In genomic region chr9:8700669-8701068, GRCm38 (mm10) we compare ENCODE assay signal across 8 mouse cellular contexts.
DNase-seq lines count a peak whose midpoint lies in the region; ATAC-seq lines count a peak whose summit lies in the region.

No protein-coding gene starts in this region.

- H3K27me3 ChIP-seq in embryonic facial prominence, embryonic 10.5 days (replicated peaks; ENCODE audit: low read depth, poor library complexity, severe bottlenecking) = no peaks in the 10 kb centered on the region
- H3K27me3 ChIP-seq in liver, embryonic 11.5 days (replicated peaks; ENCODE audit: control insufficient read depth, insufficient read depth, low read length) = no peaks in the 10 kb centered on the region
- no peaks in the 10 kb centered on the region for H3K27me3 ChIP-seq in neural tube, embryonic 15.5 days (replicated peaks)

- peak; percentile 62 for DNase-seq in 416B (ENCODE audit: low read depth)
- DNase-seq in adrenal gland, postnatal 25 days = peak; percentile 78
- peak; percentile 78 for DNase-seq in embryonic facial prominence, embryonic 10.5 days (ENCODE audit: low spot score)
- DNase-seq in kidney, postnatal 14 days = peak; percentile 79
- peak; percentile 48 for DNase-seq in liver, embryonic 11.5 days (ENCODE audit: low spot score)
- peak; percentile 68 for DNase-seq in thymus, postnatal 4 days

- no peaks in the 10 kb centered on the region for H3K4me1 ChIP-seq in embryonic facial prominence, embryonic 10.5 days
- no peaks in the 10 kb centered on the region for H3K4me1 ChIP-seq in liver, embryonic 11.5 days (replicated peaks; ENCODE audit: control insufficient read depth, insufficient read depth, low read length)
- H3K4me1 ChIP-seq in neural tube, embryonic 15.5 days = no peaks in the 10 kb centered on the region

- peak; percentile 79 for ATAC-seq in granulocyte monocyte progenitor cell, adult 5-6 weeks (replicated peaks; ENCODE audit: poor library complexity, severe bottlenecking)
- ATAC-seq in liver, embryonic 11.5 days (replicated peaks; ENCODE audit: low FRiP score) = peak; percentile 49; the same call in 1 of the 2 replicates
- peak; percentile 86; the same call in 1 of the 2 replicates for ATAC-seq in neural tube, embryonic 15.5 days (ENCODE audit: low FRiP score)

- H3K9me3 ChIP-seq in embryonic facial prominence, embryonic 10.5 days = no peaks in the 10 kb centered on the region
- no peaks in the 10 kb centered on the region for H3K9me3 ChIP-seq in liver, embryonic 11.5 days (ENCODE audit: control insufficient read depth, low read length)
- H3K9me3 ChIP-seq in neural tube, embryonic 15.5 days (replicated peaks) = no peaks in the 10 kb centered on the region

- H3K9ac ChIP-seq in liver, embryonic 11.5 days (ENCODE audit: low read depth, low read length) = no peak overlapping the region
- no peak overlapping the region for H3K9ac ChIP-seq in neural tube, embryonic 15.5 days (replicated peaks)

- no peaks in the 10 kb centered on the region for H3K36me3 ChIP-seq in embryonic facial prominence, embryonic 10.5 days (replicated peaks)
- no peaks in the 10 kb centered on the region for H3K36me3 ChIP-seq in liver, embryonic 11.5 days (ENCODE audit: control insufficient read depth, insufficient read depth, low read length)
- no peaks in the 10 kb centered on the region for H3K36me3 ChIP-seq in neural tube, embryonic 15.5 days

- WGBS in embryonic facial prominence, embryonic 10.5 days = 30% methylated on average over 5 of the region's 5 CpGs
- WGBS in liver, embryonic 11.5 days = 26% methylated on average over 5 of the region's 5 CpGs
- WGBS in neural tube, embryonic 15.5 days = 20% methylated on average over 5 of the region's 5 CpGs

- no peak overlapping the region for H3K27ac ChIP-seq in embryonic facial prominence, embryonic 10.5 days (replicated peaks)
- H3K27ac ChIP-seq in liver, embryonic 11.5 days (ENCODE audit: low read depth, low read length) = no peak overlapping the region
- no peak overlapping the region for H3K27ac ChIP-seq in neural tube, embryonic 15.5 days (replicated peaks)

- no peak overlapping the region for H3K4me2 ChIP-seq in liver, embryonic 11.5 days
- no peak overlapping the region for H3K4me2 ChIP-seq in neural tube, embryonic 15.5 days

- H3K4me3 ChIP-seq in embryonic facial prominence, embryonic 10.5 days = no peak overlapping the region
- no peak overlapping the region for H3K4me3 ChIP-seq in liver, embryonic 11.5 days (ENCODE audit: low read depth, low read length)
- H3K4me3 ChIP-seq in neural tube, embryonic 15.5 days (replicated peaks) = no peak overlapping the region
